Mouse (Mus musculus): ENCODE data around the gene Pth1r.

DNA sequence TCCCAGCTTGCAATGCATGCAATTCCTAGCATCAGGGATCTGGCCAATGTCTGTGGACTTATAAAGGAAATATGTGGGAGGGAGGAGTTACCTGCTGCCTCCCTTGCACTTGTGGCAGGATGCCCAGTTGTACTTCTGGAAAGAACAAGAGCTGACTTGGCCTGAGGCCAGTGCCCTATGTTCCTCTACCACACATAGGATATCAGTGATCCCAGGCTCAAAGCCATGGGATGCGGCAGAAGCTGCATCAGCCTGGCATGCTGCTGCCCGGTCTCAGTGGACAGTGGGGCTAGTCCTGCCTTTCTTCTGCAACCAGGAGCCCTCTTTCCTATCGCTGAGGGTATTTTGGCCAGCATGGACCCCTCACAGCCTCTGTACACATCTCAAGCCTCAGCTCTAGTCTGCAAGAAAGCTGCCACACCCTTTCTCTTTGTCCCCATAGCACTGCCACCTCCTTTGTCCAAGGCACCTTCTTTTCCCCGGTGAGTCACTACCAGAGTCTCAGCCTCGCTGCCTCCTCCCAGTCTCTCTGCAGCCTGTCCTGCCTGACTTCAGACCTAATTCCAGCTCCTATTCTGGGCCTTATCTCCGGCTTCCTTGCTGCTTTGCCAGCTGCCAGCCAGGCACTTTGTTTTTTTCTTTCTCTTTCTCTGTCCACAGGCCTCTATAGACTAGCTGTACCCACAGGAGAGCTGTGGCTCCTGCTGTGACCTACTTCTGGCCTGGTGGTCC is 62.7 kb downstream of the Pth1r start:
- TF ChIP-seq EP300 (optimal IDR thresholded peaks at IDR 0.05), result no peak
- TF ChIP-seq CTCF (IDR thresholded peaks at IDR 0.05; ENCODE audit: low read depth), result no peak

All from stomach, postnatal 0 days (tissue).